Mouse (Mus musculus) neural tube, embryonic 15.5 days (tissue): ENCODE measurements around the gene Rasl11b. TPM values are rescaled to one million over a fixed set of nuclear protein-coding genes. Genes with fewer than 3 reads are reported as not detected.

ENCODE experiments used
- ATAC-seq: fragments of 200-750 bp; cut with Nextera tagmentation; 2 replicates; pipeline ENCODE4 v1.8.0; 2017; ENCODE audit warnings: mild to moderate bottlenecking, moderate TSS enrichment, moderate library complexity; ENCODE audit not compliant: low FRiP score
- H3K27ac ChIP-seq: fragments of 300-500 bp; sonication (generic); replicated peaks from 2 replicates; pipeline ENCODE4 v1.5.1; 2015; ENCODE audit warnings: mild to moderate bottlenecking, inconsistent platforms
- H3K27me3 ChIP-seq: fragments of 300-500 bp; sonication (generic); replicated peaks from 2 replicates; pipeline ENCODE4 v1.6.1; 2015; ENCODE audit warnings: inconsistent platforms
- H3K36me3 ChIP-seq: fragments of 300-500 bp; sonication (generic); 2 replicates; pipeline ENCODE4 v1.6.1; 2015; ENCODE audit warnings: inconsistent platforms
- H3K4me1 ChIP-seq: fragments of 300-500 bp; sonication (generic); 2 replicates; pipeline ENCODE4 v1.6.1; 2015; ENCODE audit warnings: inconsistent platforms
- H3K4me2 ChIP-seq: fragments of 300-500 bp; sonication (generic); 2 replicates; pipeline ENCODE4 v1.6.1; 2015; ENCODE audit warnings: inconsistent platforms, mild to moderate bottlenecking, moderate library complexity
- H3K4me3 ChIP-seq: fragments of 300-500 bp; sonication (generic); replicated peaks from 2 replicates; pipeline ENCODE4 v1.5.1; 2015; ENCODE audit warnings: mild to moderate bottlenecking, inconsistent platforms
- H3K9ac ChIP-seq: fragments of 300-500 bp; sonication (generic); replicated peaks from 2 replicates; pipeline ENCODE4 v1.6.1; 2015; ENCODE audit warnings: mild to moderate bottlenecking, inconsistent platforms
- H3K9me3 ChIP-seq: fragments of 300-500 bp; sonication (generic); replicated peaks from 2 replicates; pipeline ENCODE4 v1.6.1; 2016; ENCODE audit warnings: inconsistent platforms
- WGBS: fragments of 180-500 bp; shearing (Covaris S2); methylation state at CpG from one replicate; pipeline ENCODE4 v1.1.7; 2015; ENCODE audit warnings: mixed read lengths; 5-methylcytosine and 5-hydroxymethylcytosine counted together
- polyA plus RNA-seq: library from polyadenylated mRNA; unstranded; fragments of >200 nt; fragmentation: Nextera tagmentation; extraction: Ambion mirVana; gene quantifications from 2 replicates; pipeline ENCODE4 v1.2.1, GENCODE M21; 2015

Rasl11b gene
- polyA plus RNA-seq, 1 experiment from 2014 or later: 16.5 TPM

- Histone ChIP-seq H3K27ac (no peak overlapping the region), H3K4me3 (no peak overlapping the region), H3K9ac (no peak overlapping the region), H3K9me3 (no peaks in the 10 kb centered on the region), H3K36me3 (no peaks in the 10 kb centered on the region), H3K4me1 (no peaks in the 10 kb centered on the region), H3K27me3 (no peaks in the 10 kb centered on the region), H3K4me2 (no peak overlapping the region)
- 60% methylated on average over 13 of the region's 13 CpGs for WGBS
- no peak for ATAC-seq
Observed at GRCm38 (mm10) chr5:74240926-74241680, 46.0 kb downstream of the Rasl11b start.

GRCm38 (mm10) chr5:74242654-74243053, 47.6 kb downstream of the Rasl11b start:
- WGBS: 36% methylated on average over 3 of the region's 3 CpGs
- H3K9me3 ChIP-seq: no peaks in the 10 kb centered on the region
- no peaks in the 10 kb centered on the region for H3K36me3 ChIP-seq
- no peak overlapping the region for H3K27ac ChIP-seq
- no peak for ATAC-seq
- no peak overlapping the region for H3K4me3 ChIP-seq
- H3K4me1 ChIP-seq: peaks cover 4% of the 10 kb centered on the region; the same call in 1 of the 2 replicates
- H3K27me3 ChIP-seq: no peaks in the 10 kb centered on the region
- H3K4me2 ChIP-seq: no peak overlapping the region
- no peak overlapping the region for H3K9ac ChIP-seq

- no peak for ATAC-seq
- H3K27me3 ChIP-seq: no peaks in the 10 kb centered on the region
- no peaks in the 10 kb centered on the region for H3K9me3 ChIP-seq
- no peak overlapping the region for H3K9ac ChIP-seq
- H3K27ac ChIP-seq: no peak overlapping the region
- peaks cover 4% of the 10 kb centered on the region; the same call in 1 of the 2 replicates for H3K4me1 ChIP-seq
- H3K4me3 ChIP-seq: no peak overlapping the region
- H3K4me2 ChIP-seq: no peak overlapping the region
- H3K36me3 ChIP-seq: no peaks in the 10 kb centered on the region
- 87% methylated on average over 14 of the region's 14 CpGs for WGBS
Observed at GRCm38 (mm10) chr5:74244406-74245019, 49.4 kb downstream of the Rasl11b start.

- no peaks in the 10 kb centered on the region for H3K27me3 ChIP-seq
- no peaks in the 10 kb centered on the region for H3K9me3 ChIP-seq
- no peak overlapping the region for H3K9ac ChIP-seq
- H3K36me3 ChIP-seq: no peaks in the 10 kb centered on the region
- no peak overlapping the region for H3K27ac ChIP-seq
- no peak overlapping the region for H3K4me2 ChIP-seq
- H3K4me1 ChIP-seq: peaks cover 4% of the 10 kb centered on the region; the same call in 1 of the 2 replicates
- no peak overlapping the region for H3K4me3 ChIP-seq
- ATAC-seq: no peak
- 73% methylated on average over 8 of the region's 8 CpGs for WGBS
Observed at GRCm38 (mm10) chr5:74245641-74246145, 50.6 kb downstream of the Rasl11b start.

GRCm38 (mm10) chr5:74246453-74246852, 51.4 kb downstream of the Rasl11b start:
- peak; percentile 45; the same call in 1 of the 2 replicates for ATAC-seq
- 24% methylated on average over 4 of the region's 4 CpGs for WGBS
- H3K4me2 ChIP-seq: no peak overlapping the region
- H3K9ac ChIP-seq: no peak overlapping the region
- H3K36me3 ChIP-seq: no peaks in the 10 kb centered on the region
- H3K27ac ChIP-seq: no peak overlapping the region
- no peaks in the 10 kb centered on the region for H3K9me3 ChIP-seq
- H3K27me3 ChIP-seq: no peaks in the 10 kb centered on the region
- no peak overlapping the region for H3K4me3 ChIP-seq
- H3K4me1 ChIP-seq: peaks cover 4% of the 10 kb centered on the region; the same call in 1 of the 2 replicates

GRCm38 (mm10) chr5:74246971-74247370, 51.9 kb downstream of the Rasl11b start:
- no peak overlapping the region for H3K4me3 ChIP-seq
- H3K9me3 ChIP-seq: no peaks in the 10 kb centered on the region
- no peaks in the 10 kb centered on the region for H3K27me3 ChIP-seq
- 74% methylated on average over 3 of the region's 3 CpGs for WGBS
- H3K4me1 ChIP-seq: peaks cover 4% of the 10 kb centered on the region; the same call in 1 of the 2 replicates
- no peak overlapping the region for H3K9ac ChIP-seq
- ATAC-seq: 0 out of 2 replicates have a peak, but pooled peaks have one; percentile 24
- no peak overlapping the region for H3K4me2 ChIP-seq
- H3K27ac ChIP-seq: no peak overlapping the region
- H3K36me3 ChIP-seq: no peaks in the 10 kb centered on the region

Other genes starting within 250 kb of the Rasl11b start
- gene Usp46, start 126.9 kb upstream of the Rasl11b start, polyA plus RNA-seq: 27.8 and 29.9 TPM in 2 replicates